Mouse (Mus musculus) T-helper 17 cell (primary cell): ENCODE results near the gene Gm30083.

Source experiments
- in situ Hi-C, 2 experiments: fragments of 300-600 bp; cut with MboI, MseI; formaldehyde crosslinking; loops; 1 replicate in 1 of 2; 2 replicates in 1 of 2; pipeline ENCODE4 v1.15.1; 2025; ENCODE audit warnings: high pct_unique_total_duplicates in 2 of 2

The Gm30083 gene

GRCm38 (mm10) chr14:34015063-34015462 is at the start of gene Gm30083:
Gene Gm30083, minus strand, starts transcription at chr14:34015182.
- in situ Hi-C loops = no loop called here

GRCm38 (mm10) chr14:34052516-34052915 is 37.5 kb upstream of the Gm30083 start, which contains the start of gene Antxrl:
Gene Antxrl, plus strand, starts transcription at chr14:34052707.
- in situ Hi-C loops = no loop called here

- in situ Hi-C loops = no loop called here
Measured at GRCm38 (mm10) chr14:34050101-34050779, 35.3 kb upstream of the Gm30083 start.

GRCm38 (mm10) chr14:34043341-34043740 is 28.4 kb upstream of the Gm30083 start:
- in situ Hi-C loops = no loop called here

GRCm38 (mm10) chr14:34041241-34041640 is 26.3 kb upstream of the Gm30083 start:
- in situ Hi-C loops = no loop called here

GRCm38 (mm10) chr14:34033841-34034610 is 19.0 kb upstream of the Gm30083 start:
- in situ Hi-C loops = no loop called here

GRCm38 (mm10) chr14:34026710-34027109 is 11.7 kb upstream of the Gm30083 start:
- in situ Hi-C loops = no loop called here

GRCm38 (mm10) chr14:34016938-34017337 is 2.0 kb upstream of the Gm30083 start:
- in situ Hi-C loops = no loop called here

GRCm38 (mm10) chr14:34016381-34016780 is 1.4 kb upstream of the Gm30083 start, which contains the start of gene Gm5460:
Gene Gm5460, plus strand, starts transcription at chr14:34016758.
- in situ Hi-C loops = no loop called here

- in situ Hi-C loops = loop anchor here in 1 of 2 experiments (5.0 kb wide), 1 partner anchor 1085 kb away; no protein-coding TSS in a partner anchor
Measured at GRCm38 (mm10) chr14:34002358-34002757, 12.6 kb downstream of the Gm30083 start.

- in situ Hi-C loops = loop anchor here in 1 of 2 experiments (5.0 kb wide), 1 partner anchor 1086 kb away; no protein-coding TSS in a partner anchor
Measured at GRCm38 (mm10) chr14:34001445-34001844, 13.5 kb downstream of the Gm30083 start.

- in situ Hi-C loops = loop anchor here in 1 of 2 experiments (5.0 kb wide), 1 partner anchor 1087 kb away; no protein-coding TSS in a partner anchor
Measured at GRCm38 (mm10) chr14:34000076-34000475, 14.9 kb downstream of the Gm30083 start.

GRCm38 (mm10) chr14:33997427-33997826 is 17.6 kb downstream of the Gm30083 start:
- in situ Hi-C loops = no loop called here

GRCm38 (mm10) chr14:33993521-33994289 is 21.3 kb downstream of the Gm30083 start:
- in situ Hi-C loops = no loop called here

- in situ Hi-C loops = no loop called here
Measured at GRCm38 (mm10) chr14:33993051-33993450, 21.9 kb downstream of the Gm30083 start.

GRCm38 (mm10) chr14:33991971-33992370 is 23.0 kb downstream of the Gm30083 start:
- in situ Hi-C loops = no loop called here

- in situ Hi-C loops = no loop called here
Measured at GRCm38 (mm10) chr14:33989201-33989600, 25.8 kb downstream of the Gm30083 start.

GRCm38 (mm10) chr14:33978604-33979059 is 36.4 kb downstream of the Gm30083 start, which contains the start of gene Zfp488:
Gene Zfp488, minus strand, starts transcription at chr14:33978764.
- in situ Hi-C loops = no loop called here

- in situ Hi-C loops = no loop called here
Measured at GRCm38 (mm10) chr14:33977748-33978147, 37.2 kb downstream of the Gm30083 start.

- in situ Hi-C loops = no loop called here
Measured at GRCm38 (mm10) chr14:33974752-33975151, 40.2 kb downstream of the Gm30083 start.

- in situ Hi-C loops = no loop called here
Measured at GRCm38 (mm10) chr14:33972679-33973078, 42.3 kb downstream of the Gm30083 start.
